Mouse (Mus musculus): Measurements from ENCODE around the gene Col4a2.

GRCm38 (mm10) chr8:11412450-11412849 lies 99.8 kb downstream of the Col4a2 start:
- TF ChIP-seq TAL1 (IDR thresholded peaks at IDR 0.05; ENCODE audit: low read length) (no peak), GATA1 (IDR thresholded peaks at IDR 0.05; ENCODE audit: low read length) (no peak)

Measured in erythroblast, embryonic 14.5 days (primary cell).